Mouse (Mus musculus) CH12.LX (cell line): Measurements from ENCODE around the gene Arid5a. TPM values are rescaled to one million over a fixed set of nuclear protein-coding genes. Genes with fewer than 3 reads are reported as not detected.

Experiments
- DNase-seq: peaks from one replicate; pipeline ENCODE4 v3.0.0-alpha.2; 2013; ENCODE audit errors: extremely low read depth
- H3K27ac ChIP-seq: 2 replicates; pipeline ENCODE4 v1.5.1; 2012; ENCODE audit warnings: low read depth, mild to moderate bottlenecking, control low read depth, moderate library complexity; ENCODE audit not compliant: insufficient read depth
- H3K27me3 ChIP-seq: replicated peaks from 2 replicates; pipeline ENCODE3; 2012; ENCODE audit warnings: inconsistent platforms
- H3K36me3 ChIP-seq, 2 experiments: replicated peaks in 1 of 2; 2 replicates each; pipeline versions ENCODE3 to v1.6.1; 2012; ENCODE audit warnings: inconsistent platforms in 1 of 2, low read length in 1 of 2, mild to moderate bottlenecking in 1 of 2, mixed read lengths in 1 of 2, moderate library complexity in 1 of 2; ENCODE audit not compliant: control insufficient read depth in 1 of 2, insufficient read depth in 1 of 2
- H3K4me1 ChIP-seq, 2 experiments: 2 replicates each; pipeline ENCODE4 v1.6.1; 2012; ENCODE audit warnings: inconsistent platforms in 1 of 2, moderate library complexity in 1 of 2; ENCODE audit not compliant: insufficient read depth in 2 of 2, control insufficient read depth in 1 of 2
- H3K4me2 ChIP-seq: 2 replicates; pipeline ENCODE4 v1.6.1; 2012; ENCODE audit warnings: low read depth, mild to moderate bottlenecking, control low read depth; ENCODE audit not compliant: poor library complexity, insufficient read depth, severe bottlenecking
- H3K4me3 ChIP-seq, 3 experiments: fragments of 150-350 bp in 1 of 3; sonication (generic) in 1 of 3; replicated peaks in 1 of 3; 2 replicates each; pipeline versions ENCODE3 to v1.5.1; 2011 to 2012; ENCODE audit warnings: low read depth in 2 of 3, low read length in 2 of 3, mild to moderate bottlenecking in 2 of 3, moderate library complexity in 2 of 3, control low read depth in 1 of 3, improper control_type of control experiment in 1 of 3, inconsistent platforms in 1 of 3, mixed read lengths in 1 of 3; ENCODE audit not compliant: poor library complexity in 1 of 3
- H3K79me2 ChIP-seq: replicated peaks from 2 replicates; pipeline ENCODE4 v1.6.1; 2012; ENCODE audit warnings: mild to moderate bottlenecking, moderate library complexity; ENCODE audit not compliant: control insufficient read depth, poor library complexity, insufficient read depth, severe bottlenecking; ENCODE audit errors: extremely low read depth
- H3K9ac ChIP-seq: 2 replicates; pipeline ENCODE4 v1.6.1; 2012; ENCODE audit warnings: low read depth, mild to moderate bottlenecking, control low read depth, moderate library complexity; ENCODE audit not compliant: insufficient read depth
- H3K9me3 ChIP-seq: replicated peaks from 2 replicates; pipeline ENCODE3; 2012; ENCODE audit warnings: low read length, inconsistent platforms, mixed read lengths
- BHLHE40 ChIP-seq: IDR thresholded peaks from 2 replicates; pipeline ENCODE4 v1.6.1; 2011; ENCODE audit warnings: mild to moderate bottlenecking, low read depth, low read length, improper control_type of control experiment
- CHD1 ChIP-seq: IDR thresholded peaks from 2 replicates; pipeline ENCODE4 v1.6.1; 2012; ENCODE audit warnings: low read depth, low read length, improper control_type of control experiment, inconsistent platforms
- CHD2 ChIP-seq: IDR thresholded peaks from 2 replicates; pipeline ENCODE4 v1.6.1; 2011; ENCODE audit warnings: low read length, improper control_type of control experiment
- CTCF ChIP-seq, 2 experiments: IDR thresholded peaks in 1 of 2; conservative IDR thresholded peaks in 1 of 2; 2 replicates each; pipeline ENCODE4 v1.5.1; 2011 to 2012; ENCODE audit warnings: low read depth in 2 of 2, low read length in 2 of 2, improper control_type of control experiment in 1 of 2, inconsistent platforms in 1 of 2, mild to moderate bottlenecking in 1 of 2, moderate library complexity in 1 of 2
- E2F4 ChIP-seq: IDR thresholded peaks from 2 replicates; pipeline ENCODE4 v1.6.1; 2011; ENCODE audit warnings: low read depth, low read length, improper control_type of control experiment; ENCODE audit not compliant: insufficient replicate concordance
- ELF1 ChIP-seq: IDR thresholded peaks from 2 replicates; pipeline ENCODE4 v1.6.1; 2014; ENCODE audit warnings: low read depth, mild to moderate bottlenecking, inconsistent platforms, low read length, improper control_type of control experiment
- EP300 ChIP-seq: IDR thresholded peaks from 2 replicates; pipeline ENCODE4 v1.6.1; 2011; ENCODE audit warnings: low read length, improper control_type of control experiment
- ETS1 ChIP-seq: conservative IDR thresholded peaks from 2 replicates; pipeline ENCODE4 v1.6.1; 2012; ENCODE audit warnings: low read depth, mild to moderate bottlenecking, inconsistent platforms, low read length, improper control_type of control experiment, moderate library complexity
- GABPA ChIP-seq: IDR thresholded peaks from 2 replicates; pipeline ENCODE4 v1.6.1; 2012; ENCODE audit warnings: low read depth, low read length, improper control_type of control experiment, inconsistent platforms; ENCODE audit not compliant: insufficient replicate concordance
- HCFC1 ChIP-seq: IDR thresholded peaks from 2 replicates; pipeline ENCODE4 v1.6.1; 2012; ENCODE audit warnings: low read depth, mild to moderate bottlenecking, inconsistent platforms, low read length, improper control_type of control experiment
- IRF4 ChIP-seq: IDR thresholded peaks from 2 replicates; pipeline ENCODE4 v1.6.1; 2014; ENCODE audit warnings: low read depth, mild to moderate bottlenecking, inconsistent platforms, low read length, improper control_type of control experiment
- JUN ChIP-seq: IDR thresholded peaks from 2 replicates; pipeline ENCODE4 v1.6.1; 2011; ENCODE audit warnings: low read depth, mild to moderate bottlenecking, low read length, improper control_type of control experiment, moderate library complexity; ENCODE audit not compliant: insufficient read depth
- JUND ChIP-seq: conservative IDR thresholded peaks from 2 replicates; pipeline ENCODE4 v1.6.1; 2011; ENCODE audit warnings: low read depth, low read length, improper control_type of control experiment
- KAT2A ChIP-seq: IDR thresholded peaks from 2 replicates; pipeline ENCODE4 v1.6.1; 2012; ENCODE audit warnings: low read length, improper control_type of control experiment, inconsistent platforms; ENCODE audit not compliant: insufficient replicate concordance
- MAFK ChIP-seq: IDR thresholded peaks from 2 replicates; pipeline ENCODE4 v1.6.1; 2011; ENCODE audit warnings: low read length, improper control_type of control experiment; ENCODE audit not compliant: insufficient replicate concordance
- MAX ChIP-seq: IDR thresholded peaks from 2 replicates; pipeline ENCODE4 v1.6.1; 2011; ENCODE audit warnings: low read length, improper control_type of control experiment
- MAZ ChIP-seq: IDR thresholded peaks from 2 replicates; pipeline ENCODE4 v1.6.1; 2012; ENCODE audit warnings: low read depth, mild to moderate bottlenecking, inconsistent platforms, low read length, improper control_type of control experiment, moderate library complexity
- MEF2A ChIP-seq: IDR thresholded peaks from 2 replicates; pipeline ENCODE4 v1.6.1; 2014; ENCODE audit warnings: low read depth, mild to moderate bottlenecking, inconsistent platforms, low read length, improper control_type of control experiment, borderline replicate concordance
- MXI1 ChIP-seq: IDR thresholded peaks from 2 replicates; pipeline ENCODE4 v1.6.1; 2011; ENCODE audit warnings: mild to moderate bottlenecking, low read depth, low read length, improper control_type of control experiment
- MYC ChIP-seq: IDR thresholded peaks from 2 replicates; pipeline ENCODE4 v1.6.1; 2011; ENCODE audit warnings: low read depth, mild to moderate bottlenecking, improper control_type of control experiment, low read length
- NELFE ChIP-seq: IDR thresholded peaks from 2 replicates; pipeline ENCODE4 v1.6.1; 2011; ENCODE audit warnings: low read depth, low read length, improper control_type of control experiment
- NRF1 ChIP-seq: IDR thresholded peaks from 2 replicates; pipeline ENCODE4 v1.6.1; 2014; ENCODE audit warnings: low read depth, mild to moderate bottlenecking, inconsistent platforms, low read length, improper control_type of control experiment, moderate library complexity
- PAX5 ChIP-seq: IDR thresholded peaks from 2 replicates; pipeline ENCODE4 v1.6.1; 2012; ENCODE audit warnings: low read length, inconsistent platforms, mixed read lengths
- POLR2A ChIP-seq: IDR thresholded peaks from 2 replicates; pipeline ENCODE4 v1.6.1; 2011; ENCODE audit warnings: low read depth, mild to moderate bottlenecking, improper control_type of control experiment, low read length
- POLR2AphosphoS2 ChIP-seq: IDR thresholded peaks from 2 replicates; pipeline ENCODE4 v1.6.1; 2011; ENCODE audit warnings: low read depth, low read length, improper control_type of control experiment
- RAD21 ChIP-seq: IDR thresholded peaks from 2 replicates; pipeline ENCODE4 v1.6.1; 2011; ENCODE audit warnings: low read depth, mild to moderate bottlenecking, low read length, improper control_type of control experiment, moderate library complexity
- RCOR1 ChIP-seq: conservative IDR thresholded peaks from 2 replicates; pipeline ENCODE4 v1.6.1; 2012; ENCODE audit warnings: low read depth, mild to moderate bottlenecking, inconsistent platforms, low read length, improper control_type of control experiment
- SIN3A ChIP-seq: IDR thresholded peaks from 2 replicates; pipeline ENCODE4 v1.6.1; 2012; ENCODE audit warnings: low read length, improper control_type of control experiment, inconsistent platforms
- SMC3 ChIP-seq: IDR thresholded peaks from 2 replicates; pipeline ENCODE4 v1.6.1; 2011; ENCODE audit warnings: low read depth, low read length, improper control_type of control experiment
- TBP ChIP-seq: conservative IDR thresholded peaks from 2 replicates; pipeline ENCODE4 v1.6.1; 2011; ENCODE audit warnings: low read depth, low read length, improper control_type of control experiment
- TCF12 ChIP-seq: IDR thresholded peaks from 2 replicates; pipeline ENCODE4 v1.6.1; 2014; ENCODE audit warnings: low read depth, mild to moderate bottlenecking, inconsistent platforms, low read length, improper control_type of control experiment
- UBTF ChIP-seq: IDR thresholded peaks from 2 replicates; pipeline ENCODE4 v1.6.1; 2012; ENCODE audit warnings: low read depth, mild to moderate bottlenecking, inconsistent platforms, low read length, improper control_type of control experiment, moderate library complexity
- USF1 ChIP-seq: IDR thresholded peaks from 2 replicates; pipeline ENCODE4 v1.6.1; 2014; ENCODE audit warnings: low read depth, mild to moderate bottlenecking, inconsistent platforms, low read length, improper control_type of control experiment
- USF2 ChIP-seq: conservative IDR thresholded peaks from 2 replicates; pipeline ENCODE4 v1.6.1; 2011; ENCODE audit warnings: low read depth, low read length, improper control_type of control experiment
- ZC3H11A ChIP-seq: IDR thresholded peaks from 2 replicates; pipeline ENCODE4 v1.6.1; 2012; ENCODE audit warnings: low read depth, mild to moderate bottlenecking, inconsistent platforms, low read length, improper control_type of control experiment
- ZKSCAN1 ChIP-seq: IDR thresholded peaks from 2 replicates; pipeline ENCODE4 v1.6.1; 2012; ENCODE audit warnings: low read depth, inconsistent platforms, low read length, improper control_type of control experiment, borderline replicate concordance
- ZMIZ1 ChIP-seq: IDR thresholded peaks from 2 replicates; pipeline ENCODE4 v1.6.1; 2012; ENCODE audit warnings: low read depth, mild to moderate bottlenecking, inconsistent platforms, low read length, improper control_type of control experiment
- ZNF384 ChIP-seq: IDR thresholded peaks from 2 replicates; pipeline ENCODE4 v1.6.1; 2012; ENCODE audit warnings: low read depth, low read length, improper control_type of control experiment, inconsistent platforms
- dilution Hi-C: fragments of 300-500 bp; cut with MboI; formaldehyde crosslinking; loops from 2 replicates; pipeline ENCODE4 v1.14.3; 2020; ENCODE audit warnings: low sequenced_read_pairs; ENCODE audit not compliant: extremely low pct_unique_long_range_greater_than_20kb, extremely low pct_ligation_motif_present
- in situ Hi-C: fragments of 300-500 bp; cut with MboI; formaldehyde crosslinking; loops from 3 replicates; pipeline ENCODE4 v1.14.3; 2019; ENCODE audit warnings: low sequenced_read_pairs, low pct_ligation_motif_present, low pct_unique_long_range_greater_than_20kb, mixed read lengths
- polyA plus RNA-seq: library from polyadenylated mRNA; unstranded; fragments of >175 nt; gene quantifications from 2 replicates; pipeline ENCODE4 v1.2.1, GENCODE M21; 2012; ENCODE audit warnings: low read depth; ENCODE audit not compliant: insufficient read length
- total RNA-seq, 2 experiments: library from RNA; depleted of rRNA; stranded (reverse); fragments of 300-350 nt in 1 of 2; fragments of >200 nt in 1 of 2; gene quantifications; 2 replicates each; pipeline ENCODE4 v1.2.3; 2012 to 2014

Gene Arid5a
- total RNA-seq (2012; rRNA removed) (15.2 and 19.6 TPM in 2 replicates), total RNA-seq (2014; rRNA removed) (16.0 and 17.0 TPM in 2 replicates), polyA plus RNA-seq (13.2 and 16.1 TPM in 2 replicates)

GRCm38 (mm10) chr1:36307495-36308280 is at the start of gene Arid5a:
Gene Arid5a, plus strand, starts transcription at chr1:36307733.
- Histone ChIP-seq H3K36me3 (peaks cover 11 to 27% of the 10 kb centered on the region in 2 experiments), H3K4me3 (peak within 1 kb of the TSS; percentile 64 to 73 (median 70)), H3K27me3 (peaks cover 5% of the 10 kb centered on the region), H3K9me3 (no peaks in the 10 kb centered on the region), H3K4me2 (peak within 1 kb of the TSS; percentile 83), H3K79me2 (peaks cover 13% of the 10 kb centered on the region), H3K9ac (peak within 1 kb of the TSS; percentile 82), H3K27ac (peak within 1 kb of the TSS; percentile 81), H3K4me1 (peaks cover 21 to 63% of the 10 kb centered on the region in 2 experiments)
- in situ Hi-C loops = no loop called here
- dilution Hi-C loops = no loop called here
- DNase-seq = peak; percentile 97
- peak; percentile 73; the same call in 1 of the 2 replicates for TF ChIP-seq MEF2A
- TF ChIP-seq MYC = peak; percentile 60
- peak; percentile 96 for TF ChIP-seq HCFC1
- TF ChIP-seq CHD1 = peak; percentile 60; the same call in 1 of the 2 replicates
- peak; percentile 88 for TF ChIP-seq UBTF
- peak; percentile 100 for TF ChIP-seq POLR2A
- TF ChIP-seq MAFK = 0 out of 2 replicates have a peak, but pooled peaks have one; percentile 50
- TF ChIP-seq ZKSCAN1 = no peak
- peak; percentile 27 for TF ChIP-seq ELF1
- TF ChIP-seq TBP = peak; percentile 27; the same call in 1 of the 2 replicates
- TF ChIP-seq MAX = peak; percentile 84
- TF ChIP-seq ETS1 = peak; percentile 78
- TF ChIP-seq BHLHE40 = peak; percentile 95
- TF ChIP-seq USF1 = no peak
- peak; percentile 98 for TF ChIP-seq ZMIZ1
- TF ChIP-seq KAT2A = peak; percentile 89; the same call in 1 of the 2 replicates
- TF ChIP-seq EP300 = peak; percentile 22; the same call in 1 of the 2 replicates
- TF ChIP-seq MXI1 = peak; percentile 90
- TF ChIP-seq JUN = no peak
- TF ChIP-seq JUND = no peak
- TF ChIP-seq POLR2AphosphoS2 = peak; percentile 97
- TF ChIP-seq E2F4 = no peak
- TF ChIP-seq MAZ = peak; percentile 79; the same call in 1 of the 2 replicates
- no peak for TF ChIP-seq CTCF (conservative IDR thresholded peaks at IDR 0.05 in 1 of 2, IDR thresholded peaks at IDR 0.05 in 1 of 2; ENCODE audit: low read depth in 2 of 2, low read length in 2 of 2)
- TF ChIP-seq ZC3H11A = no peak
- TF ChIP-seq GABPA = peak; percentile 44; the same call in 1 of the 2 replicates
- no peak for TF ChIP-seq ZNF384
- no peak for TF ChIP-seq SMC3
- TF ChIP-seq RCOR1 = peak; percentile 79
- TF ChIP-seq CHD2 = peak; percentile 48; the same call in 1 of the 2 replicates
- TF ChIP-seq NELFE = peak; percentile 99
- no peak for TF ChIP-seq RAD21
- no peak for TF ChIP-seq USF2
- TF ChIP-seq SIN3A = peak; percentile 97
- no peak; the same call in 1 of the 2 replicates for TF ChIP-seq NRF1
- TF ChIP-seq PAX5 = no peak
- TF ChIP-seq TCF12 = peak; percentile 84
- TF ChIP-seq IRF4 = peak; percentile 67
